Mouse (Mus musculus): Measurements from ENCODE around the gene Map3k11.

GRCm38 (mm10) chr19:5648401-5649297 lies 39.9 kb upstream of the Map3k11 start:
- TF ChIP-seq TAL1 (IDR thresholded peaks at IDR 0.05; ENCODE audit: low read length) (no peak), GATA1 (IDR thresholded peaks at IDR 0.05; ENCODE audit: low read length) (no peak)

All from erythroblast, embryonic 14.5 days (primary cell).